Mouse (Mus musculus): Measurements from ENCODE around the gene Zfp110. TPM values are rescaled to one million over a fixed set of nuclear protein-coding genes. Genes with fewer than 3 reads are reported as not detected.
A peak's percentile ranks its signal among the peaks of the same experiment; 100 is the strongest.
"Not testable (repeated sequence)": the region's sequence is repeated elsewhere in the genome, so short reads cannot be mapped to it uniquely, and the experiment has no call there.

Gene Zfp110
- polyA plus RNA-seq, 1 experiment, result 5.6 TPM

- H3ac ChIP-seq (ENCODE audit: control insufficient read depth, insufficient read length, low read depth), result no peak overlapping the region
- peaks cover 19% of the 10 kb centered on the region for H3K36me3 ChIP-seq (ENCODE audit: control insufficient read depth, insufficient read depth)
- H3K27me3 ChIP-seq (ENCODE audit: control insufficient read depth, insufficient read depth, insufficient read length), result no peaks in the 10 kb centered on the region
- TF ChIP-seq MAX (IDR thresholded peaks at IDR 0.05) (no peak), CTCF (IDR thresholded peaks at IDR 0.05; ENCODE audit: control insufficient read depth, insufficient read depth, insufficient read length) (no peak), MYOG (IDR thresholded peaks at IDR 0.05; ENCODE audit: control insufficient read depth, extremely low read depth, insufficient read length) (no peak), FOSL1 (IDR thresholded peaks at IDR 0.05; ENCODE audit: insufficient read depth, low read length, poor library complexity, severe bottlenecking) (no peak), USF1 (IDR thresholded peaks at IDR 0.05; ENCODE audit: low read depth) (no peak), MYOD1 (IDR thresholded peaks at IDR 0.05; ENCODE audit: control insufficient read depth, insufficient read length, low read depth) (no peak), CEBPB (IDR thresholded peaks at IDR 0.05; ENCODE audit: low read depth) (no peak)
- H3K79me2 ChIP-seq (ENCODE audit: control insufficient read depth, insufficient read depth), result no peaks in the 10 kb centered on the region
- H3K79me3 ChIP-seq (ENCODE audit: low read depth), result no peaks in the 10 kb centered on the region
- no peak overlapping the region for H3K4me3 ChIP-seq (ENCODE audit: insufficient read depth, poor library complexity, severe bottlenecking)
These were observed 1.2 kb downstream of the Zfp110 start for GRCm38 (mm10) chr7:12835779-12836178.

GRCm38 (mm10) chr7:12874301-12874700 lies 39.7 kb downstream of the Zfp110 start:
- Histone ChIP-seq H3K4me3 (ENCODE audit: insufficient read depth, poor library complexity, severe bottlenecking) (no peak overlapping the region), H3K79me2 (ENCODE audit: control insufficient read depth, insufficient read depth) (no peaks in the 10 kb centered on the region), H3K36me3 (ENCODE audit: control insufficient read depth, insufficient read depth) (no peaks in the 10 kb centered on the region), H3K79me3 (ENCODE audit: low read depth) (no peaks in the 10 kb centered on the region), H3ac (ENCODE audit: control insufficient read depth, insufficient read length, low read depth) (no peak overlapping the region), H3K27me3 (ENCODE audit: control insufficient read depth, insufficient read depth, insufficient read length) (no peaks in the 10 kb centered on the region)
- TF ChIP-seq CTCF (IDR thresholded peaks at IDR 0.05; ENCODE audit: control insufficient read depth, insufficient read depth, insufficient read length) (no peak), MAX (IDR thresholded peaks at IDR 0.05) (no peak), FOSL1 (IDR thresholded peaks at IDR 0.05; ENCODE audit: insufficient read depth, low read length, poor library complexity, severe bottlenecking) (no peak), USF1 (IDR thresholded peaks at IDR 0.05; ENCODE audit: low read depth) (no peak), MYOG (IDR thresholded peaks at IDR 0.05; ENCODE audit: control insufficient read depth, extremely low read depth, insufficient read length) (no peak), MYOD1 (IDR thresholded peaks at IDR 0.05; ENCODE audit: control insufficient read depth, insufficient read length, low read depth) (no peak), CEBPB (IDR thresholded peaks at IDR 0.05; ENCODE audit: low read depth) (no peak)

- H3K36me3 ChIP-seq (ENCODE audit: control insufficient read depth, insufficient read depth), result no peaks in the 10 kb centered on the region
- H3K79me2 ChIP-seq (ENCODE audit: control insufficient read depth, insufficient read depth), result no peaks in the 10 kb centered on the region
- H3K27me3 ChIP-seq (ENCODE audit: control insufficient read depth, insufficient read depth, insufficient read length), result no peaks in the 10 kb centered on the region
- TF ChIP-seq CTCF (IDR thresholded peaks at IDR 0.05; ENCODE audit: control insufficient read depth, insufficient read depth, insufficient read length), result no peak
- no peak overlapping the region for H3ac ChIP-seq (ENCODE audit: control insufficient read depth, insufficient read length, low read depth)
- H3K4me3 ChIP-seq (ENCODE audit: insufficient read depth, poor library complexity, severe bottlenecking), result no peak overlapping the region
- no peaks in the 10 kb centered on the region for H3K79me3 ChIP-seq (ENCODE audit: low read depth)
These were observed 45.5 kb downstream of the Zfp110 start for GRCm38 (mm10) chr7:12880036-12880435.

- not testable (repeated sequence) for H3K79me2 ChIP-seq (ENCODE audit: control insufficient read depth, insufficient read depth); H3K27me3 ChIP-seq (ENCODE audit: control insufficient read depth, insufficient read depth, insufficient read length); H3K36me3 ChIP-seq (ENCODE audit: control insufficient read depth, insufficient read depth); H3ac ChIP-seq (ENCODE audit: control insufficient read depth, insufficient read length, low read depth); H3K79me3 ChIP-seq (ENCODE audit: low read depth); H3K4me3 ChIP-seq (ENCODE audit: insufficient read depth, poor library complexity, severe bottlenecking)
These were observed 45.9 kb downstream of the Zfp110 start for GRCm38 (mm10) chr7:12880497-12880896.

- H3ac ChIP-seq (ENCODE audit: control insufficient read depth, insufficient read length, low read depth), result peak within 1 kb of the TSS; percentile 74
- H3K36me3 ChIP-seq (ENCODE audit: control insufficient read depth, insufficient read depth), result no peaks in the 10 kb centered on the region
- no peaks in the 10 kb centered on the region for H3K79me3 ChIP-seq (ENCODE audit: low read depth)
- peak within 1 kb of the TSS; percentile 46 for H3K4me3 ChIP-seq (ENCODE audit: insufficient read depth, poor library complexity, severe bottlenecking)
- H3K27me3 ChIP-seq (ENCODE audit: control insufficient read depth, insufficient read depth, insufficient read length), result no peaks in the 10 kb centered on the region
- no peaks in the 10 kb centered on the region for H3K79me2 ChIP-seq (ENCODE audit: control insufficient read depth, insufficient read depth)
- no peak for TF ChIP-seq FOSL1 (IDR thresholded peaks at IDR 0.05; ENCODE audit: insufficient read depth, low read length, poor library complexity, severe bottlenecking)
- peak; percentile 21 for TF ChIP-seq MAX (IDR thresholded peaks at IDR 0.05)
- TF ChIP-seq MYOD1 (IDR thresholded peaks at IDR 0.05; ENCODE audit: control insufficient read depth, insufficient read length, low read depth), result no peak
- TF ChIP-seq USF1 (IDR thresholded peaks at IDR 0.05; ENCODE audit: low read depth), result no peak
These were observed 46.5 kb downstream of the Zfp110 start, which contains the start of gene Zfp128 for GRCm38 (mm10) chr7:12880911-12881660. Gene Zfp128, plus strand, starts transcription at chr7:12881177.

- Histone ChIP-seq H3K79me2 (ENCODE audit: control insufficient read depth, insufficient read depth) (no peaks in the 10 kb centered on the region), H3K27me3 (ENCODE audit: control insufficient read depth, insufficient read depth, insufficient read length) (no peaks in the 10 kb centered on the region), H3ac (ENCODE audit: control insufficient read depth, insufficient read length, low read depth) (no peak overlapping the region), H3K36me3 (ENCODE audit: control insufficient read depth, insufficient read depth) (no peaks in the 10 kb centered on the region), H3K79me3 (ENCODE audit: low read depth) (no peaks in the 10 kb centered on the region), H3K4me3 (ENCODE audit: insufficient read depth, poor library complexity, severe bottlenecking) (no peak overlapping the region)
- no peak for TF ChIP-seq CTCF (IDR thresholded peaks at IDR 0.05; ENCODE audit: control insufficient read depth, insufficient read depth, insufficient read length)
- TF ChIP-seq MAX (IDR thresholded peaks at IDR 0.05), result no peak
- no peak for TF ChIP-seq CEBPB (IDR thresholded peaks at IDR 0.05; ENCODE audit: low read depth)
- no peak for TF ChIP-seq USF1 (IDR thresholded peaks at IDR 0.05; ENCODE audit: low read depth)
- no peak for TF ChIP-seq MYOD1 (IDR thresholded peaks at IDR 0.05; ENCODE audit: control insufficient read depth, insufficient read length, low read depth)
- TF ChIP-seq FOSL1 (IDR thresholded peaks at IDR 0.05; ENCODE audit: insufficient read depth, low read length, poor library complexity, severe bottlenecking), result no peak
- TF ChIP-seq MYOG (IDR thresholded peaks at IDR 0.05; ENCODE audit: control insufficient read depth, extremely low read depth, insufficient read length), result no peak
These were observed 52.2 kb downstream of the Zfp110 start for GRCm38 (mm10) chr7:12886563-12887266.

Measured in C2C12 (cell line).